Mouse (Mus musculus) limb, embryonic 15.5 days (tissue): Measurements from ENCODE around the gene 4933407L21Rik. TPM values are rescaled to one million over a fixed set of nuclear protein-coding genes. Genes with fewer than 3 reads are reported as not detected.
"Not testable (repeated sequence)": the region's sequence is repeated elsewhere in the genome, so short reads cannot be mapped to it uniquely, and the experiment has no call there.

Source experiments
- ATAC-seq: fragments of 200-750 bp; cut with Nextera tagmentation; 2 replicates; pipeline ENCODE4 v1.8.0; 2017; ENCODE audit warnings: low read depth, moderate TSS enrichment; ENCODE audit not compliant: insufficient number of reproducible peaks, low FRiP score, low TSS enrichment
- H3K27ac ChIP-seq: fragments of 300-500 bp; sonication (generic); 2 replicates; pipeline ENCODE4 v1.5.1; 2015; ENCODE audit warnings: moderate library complexity, mild to moderate bottlenecking, inconsistent platforms
- H3K27me3 ChIP-seq: fragments of 300-500 bp; sonication (generic); 2 replicates; pipeline ENCODE4 v1.6.1; 2015; ENCODE audit warnings: inconsistent platforms
- H3K36me3 ChIP-seq: fragments of 300-500 bp; sonication (generic); 2 replicates; pipeline ENCODE4 v1.6.1; 2015; ENCODE audit warnings: inconsistent platforms
- H3K4me1 ChIP-seq: fragments of 300-500 bp; sonication (generic); 2 replicates; pipeline ENCODE4 v1.6.1; 2015; ENCODE audit warnings: inconsistent platforms
- H3K4me2 ChIP-seq: fragments of 300-500 bp; sonication (generic); 2 replicates; pipeline ENCODE4 v1.6.1; 2015; ENCODE audit warnings: mild to moderate bottlenecking, inconsistent platforms
- H3K4me3 ChIP-seq: fragments of 300-500 bp; sonication (generic); 2 replicates; pipeline ENCODE4 v1.5.1; 2015; ENCODE audit warnings: mild to moderate bottlenecking, inconsistent platforms
- H3K9ac ChIP-seq: fragments of 300-500 bp; sonication (generic); 2 replicates; pipeline ENCODE4 v1.6.1; 2015; ENCODE audit warnings: inconsistent platforms
- H3K9me3 ChIP-seq: fragments of 300-500 bp; sonication (generic); 2 replicates; pipeline ENCODE4 v1.6.1; 2016; ENCODE audit warnings: inconsistent platforms
- WGBS: fragments of 180-500 bp; shearing (Covaris S2); methylation state at CpG from one replicate; pipeline ENCODE4 v1.1.7; 2015; 5-methylcytosine and 5-hydroxymethylcytosine counted together
- polyA plus RNA-seq: library from polyadenylated mRNA; unstranded; fragments of >200 nt; fragmentation: Nextera tagmentation; extraction: Ambion mirVana; gene quantifications from 2 replicates; pipeline ENCODE4 v1.2.1, GENCODE M21; 2015

4933407L21Rik gene
- polyA plus RNA-seq, 1 experiment from 2014 or later, result 0.35 TPM

GRCm38 (mm10) chr1:85969519-85969918 lies 41.2 kb downstream of the 4933407L21Rik start:
- WGBS, result 66% methylated on average over 1 of the region's 1 CpGs
- no peaks in the 10 kb centered on the region for H3K27me3 ChIP-seq
- ATAC-seq, result no peak
- no peak overlapping the region for H3K4me2 ChIP-seq
- H3K9me3 ChIP-seq, result no peaks in the 10 kb centered on the region
- no peak overlapping the region for H3K27ac ChIP-seq
- no peaks in the 10 kb centered on the region for H3K36me3 ChIP-seq
- no peaks in the 10 kb centered on the region for H3K4me1 ChIP-seq
- no peak overlapping the region for H3K4me3 ChIP-seq
- no peak overlapping the region for H3K9ac ChIP-seq

GRCm38 (mm10) chr1:85971070-85971469 lies 42.8 kb downstream of the 4933407L21Rik start:
- no peak overlapping the region for H3K4me3 ChIP-seq
- no peaks in the 10 kb centered on the region for H3K27me3 ChIP-seq
- no peaks in the 10 kb centered on the region for H3K36me3 ChIP-seq
- no peak overlapping the region for H3K4me2 ChIP-seq
- ATAC-seq, result no peak
- no peak overlapping the region for H3K9ac ChIP-seq
- no peaks in the 10 kb centered on the region for H3K4me1 ChIP-seq
- no peak overlapping the region for H3K27ac ChIP-seq
- H3K9me3 ChIP-seq, result no peaks in the 10 kb centered on the region
- 85% methylated on average over 3 of the region's 3 CpGs for WGBS

GRCm38 (mm10) chr1:85972341-85972740 lies 44.1 kb downstream of the 4933407L21Rik start:
- Histone ChIP-seq H3K9me3 (no peaks in the 10 kb centered on the region), H3K4me1 (no peaks in the 10 kb centered on the region), H3K4me2 (no peak overlapping the region), H3K4me3 (no peak overlapping the region), H3K9ac (no peak overlapping the region), H3K27ac (no peak overlapping the region), H3K27me3 (no peaks in the 10 kb centered on the region), H3K36me3 (no peaks in the 10 kb centered on the region)
- ATAC-seq, result no peak
- 40% methylated on average over 3 of the region's 3 CpGs for WGBS

GRCm38 (mm10) chr1:85973468-85973877 lies 45.2 kb downstream of the 4933407L21Rik start:
- Histone ChIP-seq H3K27me3 (no peaks in the 10 kb centered on the region), H3K9ac (no peak overlapping the region), H3K4me2 (no peak overlapping the region), H3K9me3 (no peaks in the 10 kb centered on the region), H3K4me1 (no peaks in the 10 kb centered on the region), H3K36me3 (no peaks in the 10 kb centered on the region), H3K4me3 (no peak overlapping the region), H3K27ac (no peak overlapping the region)
- WGBS, result 75% methylated on average over 2 of the region's 2 CpGs
- ATAC-seq, result no peak

GRCm38 (mm10) chr1:85977709-85978108 lies 49.4 kb downstream of the 4933407L21Rik start:
- 74% methylated on average over 3 of the region's 3 CpGs for WGBS
- H3K4me3 ChIP-seq, result no peak overlapping the region
- ATAC-seq, result no peak
- no peak overlapping the region for H3K4me2 ChIP-seq
- 0 out of 2 replicates have a peak, but pooled peaks cover 4% of the 10 kb centered on the region for H3K4me1 ChIP-seq
- no peak overlapping the region for H3K27ac ChIP-seq
- no peaks in the 10 kb centered on the region for H3K36me3 ChIP-seq
- H3K9ac ChIP-seq, result no peak overlapping the region
- no peaks in the 10 kb centered on the region for H3K27me3 ChIP-seq
- no peaks in the 10 kb centered on the region for H3K9me3 ChIP-seq

GRCm38 (mm10) chr1:85981738-85982357 lies 53.6 kb downstream of the 4933407L21Rik start:
- Histone ChIP-seq H3K4me1 (0 out of 2 replicates have a peak, but pooled peaks cover 4% of the 10 kb centered on the region), H3K9ac (no peak overlapping the region), H3K36me3 (no peaks in the 10 kb centered on the region), H3K27me3 (no peaks in the 10 kb centered on the region), H3K4me2 (no peak overlapping the region), H3K4me3 (no peak overlapping the region), H3K27ac (no peak overlapping the region), H3K9me3 (no peaks in the 10 kb centered on the region)
- ATAC-seq, result no peak
- WGBS, result 44% methylated on average over 7 of the region's 7 CpGs

GRCm38 (mm10) chr1:85985784-85986183 lies 57.5 kb downstream of the 4933407L21Rik start:
- Histone ChIP-seq H3K9ac (no peak overlapping the region), H3K27ac (no peak overlapping the region), H3K4me2 (no peak overlapping the region), H3K27me3 (no peaks in the 10 kb centered on the region), H3K4me1 (0 out of 2 replicates have a peak, but pooled peaks cover 4% of the 10 kb centered on the region), H3K36me3 (no peaks in the 10 kb centered on the region), H3K4me3 (no peak overlapping the region), H3K9me3 (no peaks in the 10 kb centered on the region)
- ATAC-seq, result no peak
- WGBS, result 77% methylated on average over 3 of the region's 3 CpGs

GRCm38 (mm10) chr1:85988351-85988750 lies 60.1 kb downstream of the 4933407L21Rik start:
- Histone ChIP-seq H3K4me1 (no peaks in the 10 kb centered on the region), H3K27ac (no peak overlapping the region), H3K27me3 (no peaks in the 10 kb centered on the region), H3K36me3 (no peaks in the 10 kb centered on the region), H3K9ac (no peak overlapping the region), H3K4me3 (no peak overlapping the region), H3K9me3 (no peaks in the 10 kb centered on the region), H3K4me2 (no peak overlapping the region)
- ATAC-seq, result no peak
- WGBS, result 73% methylated on average over 4 of the region's 4 CpGs

GRCm38 (mm10) chr1:85988882-85989281 lies 60.6 kb downstream of the 4933407L21Rik start:
- H3K9ac ChIP-seq, H3K27ac ChIP-seq, H3K4me2 ChIP-seq, ATAC-seq, H3K36me3 ChIP-seq, H3K27me3 ChIP-seq, H3K4me1 ChIP-seq, H3K9me3 ChIP-seq, H3K4me3 ChIP-seq: not testable (repeated sequence)
- WGBS, result 88% methylated on average over 4 of the region's 4 CpGs

Other genes starting within 250 kb of the 4933407L21Rik start
- gene A630001G21Rik, start 149.8 kb upstream of the 4933407L21Rik start, polyA plus RNA-seq, result 1.0 and 2.1 TPM in 2 replicates
- 20.5 and 26.9 TPM in 2 replicates for gene Cab39, start 135.0 kb upstream of the 4933407L21Rik start, polyA plus RNA-seq
- gene Itm2c, start 34.2 kb upstream of the 4933407L21Rik start, polyA plus RNA-seq, result 306 and 309 TPM in 2 replicates
- 0.06 and 0.15 TPM in 2 replicates for gene Gpr55, start 32.5 kb downstream of the 4933407L21Rik start, polyA plus RNA-seq
- gene Spata3, start 88.3 kb downstream of the 4933407L21Rik start, polyA plus RNA-seq, result not detected in 2 replicates
- gene 2810459M11Rik, start 117.4 kb downstream of the 4933407L21Rik start, polyA plus RNA-seq, result 0.29 and 0.47 TPM in 2 replicates
- 148 and 155 TPM in 2 replicates for gene Psmd1, start 135.9 kb downstream of the 4933407L21Rik start, polyA plus RNA-seq
- 0.92 and 1.5 TPM in 2 replicates for gene Htr2b, start 183.5 kb downstream of the 4933407L21Rik start, polyA plus RNA-seq
- gene Gm21972, start 205.2 kb downstream of the 4933407L21Rik start, polyA plus RNA-seq, result 0.47 TPM in 1 of 2 replicates, not detected in the other
- gene Armc9, start 226.3 kb downstream of the 4933407L21Rik start, polyA plus RNA-seq, result 16.6 and 19.2 TPM in 2 replicates